Mouse (Mus musculus): ENCODE measurements at regions not wholly inside any gene's neighbourhood (a gene's known extent, or its start where the extent isn't known, plus 50 kb on each side); places are given as distances from the start of the nearest gene placed in this dataset.
A peak's percentile ranks its signal among the peaks of the same experiment; 100 is the strongest.

- peak in 1 of 2 experiments; percentile 12 for DNase-seq
Observed at GRCm38 (mm10) chr10:61034056-61034455, 55.1 kb upstream of the Pcbd1 start.

GRCm38 (mm10) chr10:61028598-61028997 lies 60.5 kb upstream of the Pcbd1 start:
- no peak for DNase-seq

- DNase-seq = no peak
Observed at GRCm38 (mm10) chr10:61027215-61027614, 61.9 kb upstream of the Pcbd1 start.

GRCm38 (mm10) chr10:61025061-61025460 lies 64.1 kb upstream of the Pcbd1 start:
- DNase-seq = no peak

- no peak for DNase-seq
Observed at GRCm38 (mm10) chr10:61024166-61024565, 65.0 kb upstream of the Pcbd1 start.

GRCm38 (mm10) chr10:61023431-61023830 lies 65.7 kb upstream of the Pcbd1 start:
- peak; percentile 78 to 79 for DNase-seq

GRCm38 (mm10) chr10:61019566-61019965 lies 69.6 kb upstream of the Pcbd1 start:
- peak; percentile 26 to 38 for DNase-seq

GRCm38 (mm10) chr10:61012199-61012695 lies 76.9 kb upstream of the Pcbd1 start:
- DNase-seq = no peak

- no peak for DNase-seq
Observed at GRCm38 (mm10) chr10:61010697-61011096, 78.4 kb upstream of the Pcbd1 start.

GRCm38 (mm10) chr10:61007403-61007802 lies 81.7 kb upstream of the Pcbd1 start:
- DNase-seq = no peak

GRCm38 (mm10) chr10:61001745-61002160 lies 87.4 kb upstream of the Pcbd1 start:
- DNase-seq = no peak

- no peak for DNase-seq
Observed at GRCm38 (mm10) chr10:60997393-60997792, 91.7 kb upstream of the Pcbd1 start.

- DNase-seq = no peak
Observed at GRCm38 (mm10) chr10:60995908-60996640, 93.1 kb upstream of the Pcbd1 start.

GRCm38 (mm10) chr10:60985109-60985576 lies 104.0 kb upstream of the Pcbd1 start:
- peak; percentile 59 to 65 for DNase-seq

GRCm38 (mm10) chr10:60981770-60982169 lies 107.4 kb upstream of the Pcbd1 start:
- no peak for DNase-seq

- DNase-seq = no peak
Observed at GRCm38 (mm10) chr10:60973615-60974014, 115.5 kb upstream of the Pcbd1 start.

GRCm38 (mm10) chr10:60964843-60965242 lies 124.3 kb upstream of the Pcbd1 start:
- DNase-seq = no peak

GRCm38 (mm10) chr10:60957820-60958233 lies 126.4 kb upstream of the Unc5b start:
- peak; percentile 31 to 43 for DNase-seq

GRCm38 (mm10) chr10:60955467-60955866 lies 124.1 kb upstream of the Unc5b start:
- no peak for DNase-seq

- no peak for DNase-seq
Observed at GRCm38 (mm10) chr10:60952495-60952894, 121.1 kb upstream of the Unc5b start.

GRCm38 (mm10) chr10:60948983-60949677 lies 117.7 kb upstream of the Unc5b start:
- no peak for DNase-seq

GRCm38 (mm10) chr10:60943074-60943473 lies 111.7 kb upstream of the Unc5b start:
- peak in 1 of 2 experiments; percentile 41 for DNase-seq

GRCm38 (mm10) chr10:60938749-60939148 lies 107.4 kb upstream of the Unc5b start:
- no peak for DNase-seq

- DNase-seq = no peak
Observed at GRCm38 (mm10) chr10:60937517-60937866, 106.1 kb upstream of the Unc5b start.
